Mouse (Mus musculus) liver, adult 2 months (tissue): ENCODE measurements around the gene Gdpgp1.

ENCODE experiments used
- CTCF ChIP-seq: fragments of 200-500 bp; IDR thresholded peaks from 2 replicates; pipeline ENCODE4 v1.5.1; 2011; ENCODE audit warnings: low read depth, low read length, control low read depth
- POLR2A ChIP-seq: fragments of 200-500 bp; IDR thresholded peaks from 2 replicates; pipeline ENCODE4 v1.6.1; 2011; ENCODE audit warnings: low read length, control low read depth; ENCODE audit not compliant: insufficient read depth; ENCODE audit errors: extremely low read depth

GRCm38 (mm10) chr7:80284391-80284790 lies 51.7 kb downstream of the Gdpgp1 start:
- TF ChIP-seq POLR2A: no peak
- no peak for TF ChIP-seq CTCF
